Mouse (Mus musculus) stomach, postnatal 0 days (tissue): Measurements from ENCODE around the gene Slc25a33.

Source experiments
- CTCF ChIP-seq: IDR thresholded peaks from 2 replicates; pipeline ENCODE4 v1.5.1; 2016; ENCODE audit warnings: antibody characterized with exemption, low read depth, mild to moderate bottlenecking, moderate library complexity
- EP300 ChIP-seq: optimal IDR thresholded peaks from 2 replicates; pipeline ENCODE3; 2016; ENCODE audit warnings: antibody characterized with exemption

DNA sequence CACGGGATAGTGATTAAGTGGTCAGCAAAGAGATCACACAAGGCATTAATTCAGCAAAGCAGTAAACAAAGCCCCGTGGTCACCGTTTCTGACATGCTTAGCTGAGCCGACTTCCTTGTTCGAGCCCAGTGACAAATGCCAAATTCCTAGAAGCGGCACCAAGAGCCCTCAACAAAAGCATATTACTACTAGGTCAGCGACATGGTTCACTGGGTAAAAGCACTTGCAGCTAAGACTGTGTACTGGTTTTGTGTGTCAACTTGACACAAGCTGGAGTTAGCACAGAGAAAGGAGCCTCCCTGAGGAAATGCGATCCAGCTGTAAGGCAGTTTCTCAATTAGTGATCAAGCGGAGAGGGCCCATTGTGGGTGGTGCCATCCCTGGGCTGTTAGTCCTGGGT is 28.2 kb upstream of the Slc25a33 start:
- TF ChIP-seq EP300 (no peak), CTCF (no peak)
